Mouse (Mus musculus) adrenal gland (tissue): ENCODE results near the gene Zbtb16.

Experiments used
- intact Hi-C: fragments of 180-260 bp; cut with DNase I; formaldehyde crosslinking; loops from one replicate; pipeline ENCODE4 v1.15.1; 2025

The Zbtb16 gene

GRCm38 (mm10) chr9:48613221-48613620, 222.8 kb downstream of the Zbtb16 start:
- intact Hi-C loops = no loop called here

DNA sequence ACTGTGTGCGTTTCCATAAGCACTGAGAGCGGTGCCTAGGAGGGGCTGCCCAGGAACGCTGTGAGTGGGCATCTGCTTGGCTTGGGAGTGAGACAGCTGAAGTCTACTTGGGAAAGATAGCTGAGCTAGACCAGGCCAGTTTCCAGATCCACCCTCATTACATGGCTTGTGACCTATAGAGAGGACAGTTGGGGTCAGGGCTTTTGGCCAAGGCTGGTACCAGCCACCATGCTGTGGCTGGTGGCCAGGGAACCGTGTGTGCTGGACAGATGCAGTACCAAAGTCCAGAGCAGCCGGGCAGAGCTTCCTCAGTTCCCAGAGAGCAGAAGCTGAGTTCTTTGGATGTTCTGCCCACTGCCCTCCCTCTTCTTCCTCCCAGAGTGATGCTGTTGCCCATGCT, 223.5 kb downstream of the Zbtb16 start:
- intact Hi-C loops = no loop called here

GRCm38 (mm10) chr9:48611032-48611431, 225.0 kb downstream of the Zbtb16 start:
- intact Hi-C loops = no loop called here

DNA sequence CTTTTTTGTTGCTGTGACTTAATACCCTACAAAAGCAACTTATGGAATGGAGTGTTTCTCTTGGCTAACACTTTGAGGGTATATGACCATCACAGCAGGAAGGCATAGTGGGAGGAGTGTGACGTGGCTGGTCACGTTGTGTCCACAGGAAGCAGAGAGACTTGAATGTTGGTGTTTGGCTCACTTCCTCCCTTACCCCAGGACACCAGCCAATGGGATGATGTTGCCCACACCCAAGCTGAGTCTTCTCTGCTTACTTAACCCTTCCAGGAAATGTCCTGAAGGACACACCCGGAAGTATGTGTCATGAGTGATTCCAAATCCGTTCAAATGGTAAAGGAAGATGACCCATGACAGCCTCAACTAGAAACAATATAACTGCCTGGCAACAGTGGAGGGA, 226.3 kb downstream of the Zbtb16 start:
- intact Hi-C loops = no loop called here

- intact Hi-C loops = no loop called here
These were observed 228.6 kb downstream of the Zbtb16 start for GRCm38 (mm10) chr9:48607417-48607816.

DNA sequence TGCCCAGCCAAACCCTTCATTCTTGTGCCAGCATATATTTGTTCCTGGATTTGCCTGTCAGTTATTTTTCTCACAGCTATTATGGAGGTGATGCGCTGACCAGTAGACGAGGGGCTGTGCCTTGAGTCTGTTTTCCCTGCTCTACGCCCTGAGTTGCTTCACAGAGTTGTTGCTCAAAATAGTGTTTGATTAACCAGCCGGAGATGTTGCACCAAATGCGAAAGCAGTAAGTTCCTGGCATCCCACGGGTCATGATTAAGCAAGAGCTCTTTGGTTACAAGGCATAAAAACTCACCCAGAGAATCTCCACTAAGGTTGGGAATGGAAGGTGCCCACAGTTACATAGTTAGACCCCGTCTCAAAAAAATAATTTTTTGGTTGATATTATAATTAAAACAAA, 229.9 kb downstream of the Zbtb16 start:
- intact Hi-C loops = no loop called here

DNA sequence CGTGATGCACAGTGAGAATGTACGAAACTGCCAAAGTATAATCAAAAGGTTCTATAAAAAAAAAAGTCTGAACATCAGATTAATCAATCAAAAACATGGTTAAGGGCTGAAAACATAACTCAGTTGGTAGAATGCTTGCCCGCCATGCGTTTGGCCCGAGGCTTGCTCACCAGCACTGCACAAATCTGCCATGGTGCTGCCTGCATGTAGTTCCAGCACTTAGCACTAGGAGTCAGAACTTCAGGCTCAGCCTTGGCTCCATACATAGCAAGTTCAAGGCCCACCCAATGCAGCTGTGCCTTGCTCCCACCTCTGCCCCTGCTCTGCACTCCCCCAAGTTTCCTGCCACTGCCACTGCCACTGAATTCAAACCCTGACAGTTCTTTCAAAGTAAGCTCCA, 230.3 kb downstream of the Zbtb16 start:
- intact Hi-C loops = no loop called here

DNA sequence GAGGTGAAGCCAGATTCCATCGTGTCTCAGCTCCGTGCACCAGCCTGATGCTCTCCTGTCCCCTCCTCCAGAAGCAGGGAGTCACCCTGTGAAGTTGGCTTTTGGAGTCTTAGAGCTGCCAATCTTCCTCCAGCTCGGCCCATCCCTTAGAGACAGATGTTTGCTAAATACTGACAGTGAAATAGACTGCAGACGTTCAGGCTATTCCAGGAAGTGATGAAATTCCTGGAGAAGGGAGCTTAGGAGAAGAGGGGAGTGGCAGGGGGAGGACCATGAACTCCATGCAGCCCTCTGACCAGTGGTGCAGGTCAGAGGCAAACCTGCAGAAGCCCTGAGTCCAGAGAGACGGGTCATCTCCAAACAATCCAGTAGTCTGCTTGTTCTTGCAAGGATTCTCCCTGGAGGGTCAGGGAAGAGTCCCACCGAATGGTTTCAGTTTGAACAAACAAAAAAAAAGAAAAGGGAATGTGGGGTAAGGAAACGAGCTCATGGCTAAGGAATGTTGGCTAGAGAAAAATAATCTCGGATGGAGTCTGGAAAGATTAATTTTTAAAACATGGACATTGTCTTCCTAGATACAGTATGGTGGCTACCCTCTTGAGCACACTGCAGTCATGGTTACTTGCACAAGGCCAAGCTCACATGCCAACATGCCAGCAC, 231.0 kb downstream of the Zbtb16 start, which contains the start of gene Nnmt:
TSS of gene Nnmt (minus strand) at position 215 of the 660 bp plus-strand sequence.
- intact Hi-C loops = no loop called here
